Mouse (Mus musculus) limb, embryonic 15.5 days (tissue): ENCODE data around the gene Itgb8. TPM values are rescaled to one million over a fixed set of nuclear protein-coding genes. Genes with fewer than 3 reads are reported as not detected.

Experiments used
- ATAC-seq: fragments of 200-750 bp; cut with Nextera tagmentation; 2 replicates; pipeline ENCODE4 v1.8.0; 2017; ENCODE audit warnings: low read depth, moderate TSS enrichment; ENCODE audit not compliant: insufficient number of reproducible peaks, low FRiP score, low TSS enrichment
- H3K27ac ChIP-seq: fragments of 300-500 bp; sonication (generic); 2 replicates; pipeline ENCODE4 v1.5.1; 2015; ENCODE audit warnings: moderate library complexity, mild to moderate bottlenecking, inconsistent platforms
- H3K27me3 ChIP-seq: fragments of 300-500 bp; sonication (generic); 2 replicates; pipeline ENCODE4 v1.6.1; 2015; ENCODE audit warnings: inconsistent platforms
- H3K36me3 ChIP-seq: fragments of 300-500 bp; sonication (generic); 2 replicates; pipeline ENCODE4 v1.6.1; 2015; ENCODE audit warnings: inconsistent platforms
- H3K4me1 ChIP-seq: fragments of 300-500 bp; sonication (generic); 2 replicates; pipeline ENCODE4 v1.6.1; 2015; ENCODE audit warnings: inconsistent platforms
- H3K4me2 ChIP-seq: fragments of 300-500 bp; sonication (generic); 2 replicates; pipeline ENCODE4 v1.6.1; 2015; ENCODE audit warnings: mild to moderate bottlenecking, inconsistent platforms
- H3K4me3 ChIP-seq: fragments of 300-500 bp; sonication (generic); 2 replicates; pipeline ENCODE4 v1.5.1; 2015; ENCODE audit warnings: mild to moderate bottlenecking, inconsistent platforms
- H3K9ac ChIP-seq: fragments of 300-500 bp; sonication (generic); 2 replicates; pipeline ENCODE4 v1.6.1; 2015; ENCODE audit warnings: inconsistent platforms
- H3K9me3 ChIP-seq: fragments of 300-500 bp; sonication (generic); 2 replicates; pipeline ENCODE4 v1.6.1; 2016; ENCODE audit warnings: inconsistent platforms
- WGBS: fragments of 180-500 bp; shearing (Covaris S2); methylation state at CpG from one replicate; pipeline ENCODE4 v1.1.7; 2015; 5-methylcytosine and 5-hydroxymethylcytosine counted together
- polyA plus RNA-seq: library from polyadenylated mRNA; unstranded; fragments of >200 nt; fragmentation: Nextera tagmentation; extraction: Ambion mirVana; gene quantifications from 2 replicates; pipeline ENCODE4 v1.2.1, GENCODE M21; 2015

Gene Itgb8
- polyA plus RNA-seq, result 3.2 and 3.5 TPM in 2 replicates

DNA sequence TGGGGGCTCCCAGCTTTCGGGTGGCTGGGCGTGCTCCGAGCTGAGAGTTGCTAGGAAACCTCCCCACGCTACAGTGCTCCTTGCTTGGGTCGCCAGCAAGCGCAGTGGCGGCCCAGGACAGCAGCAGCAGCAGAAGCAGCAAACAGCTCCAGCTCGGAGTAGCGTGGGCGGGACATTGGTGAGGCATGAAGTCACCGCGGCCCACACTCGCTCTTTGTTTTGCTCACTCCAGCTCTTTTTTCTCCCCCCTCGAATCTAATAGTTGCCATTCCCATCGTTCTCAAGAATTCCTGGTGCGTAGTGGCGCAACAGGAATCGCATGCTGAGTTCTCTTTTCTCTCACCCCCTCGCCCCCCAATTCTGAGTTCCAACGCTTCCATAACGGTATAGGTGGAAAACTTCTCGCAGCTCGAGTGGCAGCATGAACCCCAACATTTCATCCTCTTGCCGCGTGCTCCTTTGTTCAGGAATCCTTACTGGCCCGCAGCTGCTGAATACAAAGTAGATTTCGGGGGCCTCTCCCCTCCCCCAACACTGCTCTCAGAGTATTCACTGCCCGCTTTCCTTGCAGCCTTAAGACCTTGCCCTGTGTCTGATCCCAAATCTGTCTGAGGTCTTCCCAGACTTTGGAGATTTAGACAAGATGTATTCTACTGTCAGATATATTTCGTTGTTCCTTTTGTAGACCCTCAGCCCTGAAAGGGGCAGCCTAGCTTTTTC lies at the start of gene Itgb8:
Gene Itgb8, minus strand, starts transcription at position 107 of the 720 bp plus-strand sequence.
- peak within 1 kb of the TSS; percentile 90 for H3K4me2 ChIP-seq
- H3K36me3 ChIP-seq, result no peaks in the 10 kb centered on the region
- peak within 1 kb of the TSS; percentile 59 for H3K4me3 ChIP-seq
- peaks cover 5% of the 10 kb centered on the region; the same call in 1 of the 2 replicates for H3K4me1 ChIP-seq
- WGBS, result under 1% methylated on average over 29 of the region's 29 CpGs
- H3K27ac ChIP-seq, result peak within 1 kb of the TSS; percentile 93
- no peaks in the 10 kb centered on the region for H3K9me3 ChIP-seq
- peak; percentile 93 for ATAC-seq
- no peaks in the 10 kb centered on the region for H3K27me3 ChIP-seq
- peak within 1 kb of the TSS; percentile 62 for H3K9ac ChIP-seq

- no peak overlapping the region for H3K9ac ChIP-seq
- H3K27ac ChIP-seq, result no peak overlapping the region
- WGBS, result 76% methylated on average over 1 of the region's 1 CpGs
Measured at GRCm38 (mm10) chr12:119276282-119276681, 37.7 kb upstream of the Itgb8 start.

GRCm38 (mm10) chr12:119273605-119274004 lies 35.0 kb upstream of the Itgb8 start:
- Histone ChIP-seq H3K27me3 (no peaks in the 10 kb centered on the region), H3K9me3 (no peaks in the 10 kb centered on the region), H3K4me1 (no peaks in the 10 kb centered on the region), H3K36me3 (no peaks in the 10 kb centered on the region), H3K4me2 (no peak overlapping the region), H3K27ac (no peak overlapping the region), H3K9ac (no peak overlapping the region), H3K4me3 (no peak overlapping the region)
- 33% methylated on average over 1 of the region's 1 CpGs for WGBS
- no peak for ATAC-seq

More at GRCm38 (mm10) chr12:119276282-119276681, 37.7 kb upstream of the Itgb8 start:
- Histone ChIP-seq H3K36me3 (no peaks in the 10 kb centered on the region), H3K27me3 (no peaks in the 10 kb centered on the region), H3K9me3 (no peaks in the 10 kb centered on the region), H3K4me2 (no peak overlapping the region), H3K4me1 (no peaks in the 10 kb centered on the region), H3K4me3 (no peak overlapping the region)
- ATAC-seq, result no peak

GRCm38 (mm10) chr12:119271964-119272363 lies 33.4 kb upstream of the Itgb8 start:
- Histone ChIP-seq H3K9me3 (no peaks in the 10 kb centered on the region), H3K4me2 (no peak overlapping the region), H3K27ac (no peak overlapping the region), H3K27me3 (no peaks in the 10 kb centered on the region), H3K4me1 (no peaks in the 10 kb centered on the region), H3K36me3 (no peaks in the 10 kb centered on the region), H3K9ac (no peak overlapping the region), H3K4me3 (no peak overlapping the region)
- ATAC-seq, result no peak
- WGBS, result 82% methylated on average over 1 of the region's 1 CpGs

- Histone ChIP-seq H3K4me1 (no peaks in the 10 kb centered on the region), H3K27me3 (no peaks in the 10 kb centered on the region), H3K27ac (no peak overlapping the region), H3K36me3 (no peaks in the 10 kb centered on the region), H3K4me2 (no peak overlapping the region), H3K4me3 (no peak overlapping the region), H3K9me3 (no peaks in the 10 kb centered on the region), H3K9ac (no peak overlapping the region)
- no peak for ATAC-seq
- WGBS, result 46% methylated on average over 2 of the region's 2 CpGs
Measured at GRCm38 (mm10) chr12:119270036-119270435, 31.4 kb upstream of the Itgb8 start.

- H3K36me3 ChIP-seq, result no peaks in the 10 kb centered on the region
- H3K27ac ChIP-seq, result no peak overlapping the region
- no peaks in the 10 kb centered on the region for H3K27me3 ChIP-seq
- no peaks in the 10 kb centered on the region for H3K4me1 ChIP-seq
- no peak overlapping the region for H3K9ac ChIP-seq
- no peaks in the 10 kb centered on the region for H3K9me3 ChIP-seq
- no peak overlapping the region for H3K4me3 ChIP-seq
- WGBS, result 65% methylated on average over 1 of the region's 1 CpGs
- no peak for ATAC-seq
- H3K4me2 ChIP-seq, result no peak overlapping the region
Measured at GRCm38 (mm10) chr12:119268723-119269122, 30.1 kb upstream of the Itgb8 start.

GRCm38 (mm10) chr12:119264506-119264905 lies 25.9 kb upstream of the Itgb8 start:
- Histone ChIP-seq H3K36me3 (no peaks in the 10 kb centered on the region), H3K4me3 (no peak overlapping the region), H3K27ac (no peak overlapping the region), H3K9ac (no peak overlapping the region), H3K4me2 (no peak overlapping the region), H3K27me3 (no peaks in the 10 kb centered on the region), H3K9me3 (no peaks in the 10 kb centered on the region), H3K4me1 (no peaks in the 10 kb centered on the region)
- 84% methylated on average over 3 of the region's 3 CpGs for WGBS
- no peak for ATAC-seq

DNA sequence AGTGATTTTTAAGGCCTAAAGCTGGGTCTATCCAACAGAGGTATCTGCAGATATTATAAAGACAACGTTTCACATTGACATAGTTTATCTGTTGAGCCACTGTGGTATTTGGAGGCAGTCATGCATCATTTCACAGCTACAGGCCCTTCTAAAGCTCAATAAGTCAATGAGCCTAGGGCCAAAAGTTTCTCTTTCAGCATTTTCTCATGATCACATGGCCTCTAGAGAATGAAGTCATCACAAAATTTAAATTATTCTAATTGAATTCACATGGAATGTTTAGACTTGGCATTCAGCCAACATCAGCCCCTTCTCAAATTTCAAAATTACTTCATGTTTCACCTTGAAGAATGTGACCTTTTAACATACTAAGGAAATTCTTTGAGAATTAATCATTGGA lies 10.0 kb upstream of the Itgb8 start:
- no peak overlapping the region for H3K9ac ChIP-seq
- no peak overlapping the region for H3K4me2 ChIP-seq
- no peaks in the 10 kb centered on the region for H3K9me3 ChIP-seq
- no peaks in the 10 kb centered on the region for H3K36me3 ChIP-seq
- H3K27ac ChIP-seq, result no peak overlapping the region
- no peaks in the 10 kb centered on the region for H3K4me1 ChIP-seq
- WGBS, result 27% methylated on average over 1 of the region's 1 CpGs
- H3K4me3 ChIP-seq, result no peak overlapping the region
- H3K27me3 ChIP-seq, result no peaks in the 10 kb centered on the region
- ATAC-seq, result no peak

- H3K9me3 ChIP-seq, result no peaks in the 10 kb centered on the region
- no peak overlapping the region for H3K4me3 ChIP-seq
- WGBS, result 69% methylated on average over 1 of the region's 1 CpGs
- H3K4me1 ChIP-seq, result peaks cover 5% of the 10 kb centered on the region; the same call in 1 of the 2 replicates
- H3K4me2 ChIP-seq, result no peak overlapping the region
- no peak overlapping the region for H3K9ac ChIP-seq
- H3K36me3 ChIP-seq, result no peaks in the 10 kb centered on the region
- ATAC-seq, result no peak
- H3K27me3 ChIP-seq, result no peaks in the 10 kb centered on the region
- no peak overlapping the region for H3K27ac ChIP-seq
Measured at GRCm38 (mm10) chr12:119241071-119241470, 2.5 kb upstream of the Itgb8 start.

DNA sequence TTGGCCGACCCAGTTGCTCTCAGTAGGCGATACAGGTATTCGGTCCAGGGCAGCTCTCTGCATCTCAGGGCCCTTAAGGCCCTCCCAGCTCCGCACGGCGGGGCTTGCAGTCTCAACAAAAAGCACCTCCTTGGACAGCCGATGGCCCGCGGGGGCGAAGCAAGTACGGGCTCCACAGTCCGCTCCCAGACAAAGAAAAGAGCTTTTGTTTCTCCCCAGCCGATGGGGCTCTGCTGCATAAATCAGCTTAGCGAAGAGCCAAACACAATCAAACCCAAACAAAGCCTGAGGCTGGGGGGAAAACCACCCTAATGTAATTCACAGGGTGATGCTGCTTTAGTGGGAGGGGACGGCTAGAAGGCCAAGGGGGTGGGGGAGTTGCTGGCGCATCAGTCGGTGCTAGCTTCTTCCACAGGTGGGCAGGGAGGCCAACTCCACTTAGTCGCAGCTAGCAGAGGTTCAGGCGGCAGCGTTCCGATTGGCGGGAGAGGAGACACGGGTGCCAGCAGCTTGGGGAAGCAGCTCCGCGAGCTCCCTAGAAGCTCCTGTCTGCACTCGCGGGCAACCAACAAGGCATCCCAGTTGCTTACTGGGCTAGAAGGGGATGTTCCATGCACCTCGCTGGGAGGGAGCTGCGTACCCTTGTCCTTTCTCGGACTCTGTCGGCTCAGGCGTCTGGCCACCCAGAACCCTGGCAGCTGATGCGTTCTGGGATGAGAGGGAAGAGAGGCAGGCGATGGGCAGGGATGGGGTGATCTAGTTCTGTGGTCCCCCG lies 494 bp downstream of the Itgb8 start:
- Histone ChIP-seq H3K36me3 (no peaks in the 10 kb centered on the region), H3K27me3 (no peaks in the 10 kb centered on the region), H3K9me3 (no peaks in the 10 kb centered on the region), H3K4me1 (peaks cover 5% of the 10 kb centered on the region; the same call in 1 of the 2 replicates), H3K4me3 (peak overlapping the region; percentile 59), H3K27ac (peak overlapping the region; percentile 93), H3K4me2 (peak overlapping the region; percentile 90), H3K9ac (peak overlapping the region; percentile 62)
- WGBS, result under 1% methylated on average over 35 of the region's 35 CpGs
- ATAC-seq, result peak; percentile 70

- Histone ChIP-seq H3K36me3 (no peaks in the 10 kb centered on the region), H3K4me3 (peak overlapping the region; percentile 59)
- ATAC-seq, result no peak
Measured at GRCm38 (mm10) chr12:119237241-119237920, 1.2 kb downstream of the Itgb8 start.

More at GRCm38 (mm10) chr12:119237241-119237920, 1.2 kb downstream of the Itgb8 start:
- Histone ChIP-seq H3K27me3 (no peaks in the 10 kb centered on the region), H3K9ac (peak overlapping the region; percentile 62), H3K4me2 (peak overlapping the region; percentile 90), H3K27ac (peak overlapping the region; percentile 93), H3K9me3 (no peaks in the 10 kb centered on the region), H3K4me1 (peaks cover 5% of the 10 kb centered on the region; the same call in 1 of the 2 replicates)
- WGBS, result 5% methylated on average over 13 of the region's 13 CpGs
